Mouse (Mus musculus) activated CD4-positive, CD25-positive, alpha-beta regulatory T cell, adult 4 months (primary cell): Measurements from ENCODE around the gene Sh3pxd2a. TPM values are rescaled to one million over a fixed set of nuclear protein-coding genes. Genes with fewer than 3 reads are reported as not detected.

Experiments used
- ATAC-seq: one replicate; pipeline ENCODE4 v1.8.0; 2017
- polyA plus RNA-seq, 2 experiments: library from polyadenylated mRNA; unstranded; fragments of 100-300 nt; shearing (Covaris generic); gene quantifications; one replicate each; pipeline ENCODE4 v1.2.1; 2017

Sh3pxd2a gene
- polyA plus RNA-seq, 2 experiments from 2014 or later, result 0.60 to 0.79 TPM

- no peak for ATAC-seq
Observed at GRCm38 (mm10) chr19:47305401-47305800, 158.8 kb downstream of the Sh3pxd2a start.

- no peak for ATAC-seq
Observed at GRCm38 (mm10) chr19:47304170-47304745, 159.9 kb downstream of the Sh3pxd2a start.

GRCm38 (mm10) chr19:47303128-47303527 is 161.1 kb downstream of the Sh3pxd2a start:
- ATAC-seq, result no peak

- no peak for ATAC-seq
Observed at GRCm38 (mm10) chr19:47302191-47302852, 161.9 kb downstream of the Sh3pxd2a start.

DNA sequence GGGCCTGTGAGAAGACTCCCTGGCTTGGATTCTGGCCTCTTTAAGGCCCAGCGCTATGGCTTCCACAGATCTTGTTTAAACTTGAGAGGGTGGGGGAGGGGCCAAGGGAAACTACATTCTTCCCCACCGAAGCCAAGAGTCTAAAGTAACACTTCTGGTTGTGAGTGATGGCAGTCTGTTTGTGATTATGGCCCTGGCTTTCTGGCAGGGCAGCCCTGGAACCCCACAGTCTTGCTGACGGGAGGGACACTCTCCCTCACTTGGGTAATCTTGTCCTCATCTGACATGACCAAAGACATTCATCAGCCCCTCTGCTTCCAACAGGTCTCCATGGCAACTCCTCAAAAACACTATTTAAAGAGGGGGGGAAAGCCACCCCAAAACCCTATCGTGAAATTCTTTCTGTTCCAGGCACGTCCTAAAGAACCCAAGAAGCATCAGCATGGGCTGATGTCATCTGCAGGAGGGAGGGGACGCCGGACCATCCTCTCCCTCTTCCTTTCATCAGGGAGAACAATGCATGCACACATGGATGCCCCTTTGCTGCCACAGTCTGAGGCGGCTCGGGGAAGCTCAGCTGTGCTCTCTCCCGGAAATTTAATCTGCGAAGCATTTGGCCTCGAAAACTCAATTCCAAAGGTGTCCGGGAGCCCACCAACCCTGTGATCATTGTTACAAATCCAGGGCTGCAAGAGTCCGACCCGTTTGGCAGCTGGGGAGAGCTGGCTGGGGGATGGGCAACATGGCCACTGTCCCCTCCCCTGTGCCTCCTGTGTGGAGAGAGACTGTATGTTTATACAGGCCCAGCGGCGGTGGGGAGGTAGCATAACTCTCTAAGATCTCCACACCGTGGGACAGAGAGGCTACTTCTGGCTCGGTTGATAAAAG is 162.7 kb downstream of the Sh3pxd2a start:
- no peak for ATAC-seq

DNA sequence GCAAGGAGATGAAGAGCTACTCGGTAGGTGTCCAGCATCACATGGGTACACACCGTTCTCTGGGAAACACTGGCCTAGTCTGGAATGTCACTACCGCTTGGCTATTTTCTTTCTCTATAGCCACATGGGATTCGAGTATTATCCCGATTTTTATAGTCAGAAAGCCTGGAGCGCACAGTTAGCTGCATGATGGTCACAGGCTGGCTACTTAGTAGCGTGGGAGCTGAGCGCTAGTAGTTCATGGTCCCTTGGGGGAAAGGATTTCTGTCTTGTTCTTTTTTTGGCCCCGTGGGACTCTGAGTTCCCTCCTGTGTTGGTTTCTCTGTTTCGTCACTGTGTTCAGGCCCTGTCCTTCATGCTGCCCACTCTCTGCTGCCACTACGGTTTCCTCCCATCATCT is 166.1 kb downstream of the Sh3pxd2a start:
- ATAC-seq, result no peak

- no peak for ATAC-seq
Observed at GRCm38 (mm10) chr19:47292451-47292951, 171.7 kb downstream of the Sh3pxd2a start.

DNA sequence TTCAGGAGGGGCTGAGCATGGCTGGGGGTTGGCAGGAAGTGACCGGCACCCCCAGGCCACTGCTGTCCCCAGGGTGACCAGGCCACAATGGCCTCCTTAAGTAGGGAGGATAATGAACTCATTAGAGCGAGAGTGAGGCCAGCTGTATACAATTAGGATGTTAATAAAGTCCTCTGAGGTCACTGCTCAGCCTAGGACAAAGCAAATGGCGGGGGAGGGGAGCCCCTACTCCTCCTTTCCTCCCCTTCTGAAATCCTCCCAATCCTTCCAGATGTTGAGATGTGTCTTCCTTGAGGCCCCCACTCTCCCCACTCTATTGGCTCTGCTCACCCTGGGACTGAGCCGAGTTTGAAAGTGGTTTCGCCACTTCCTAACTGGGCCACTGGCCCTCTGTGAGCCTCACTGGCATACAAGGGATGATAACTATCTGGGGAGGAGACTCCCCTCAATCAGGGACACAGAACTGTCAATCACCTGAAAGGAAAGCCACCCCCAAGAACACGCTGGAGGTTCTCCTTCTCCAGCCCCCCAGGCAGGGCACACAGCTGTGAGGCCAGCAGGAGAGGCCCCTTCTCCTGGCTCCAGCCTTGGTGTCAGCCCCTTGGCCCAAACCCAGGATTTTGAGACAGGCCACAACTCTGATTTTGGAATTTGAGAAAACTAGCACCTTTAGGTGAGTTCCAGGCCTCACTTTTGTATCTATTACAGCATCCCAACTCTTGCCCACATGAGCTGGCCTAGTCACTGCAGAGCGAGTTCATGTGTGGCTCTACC is 172.7 kb downstream of the Sh3pxd2a start:
- no peak for ATAC-seq

GRCm38 (mm10) chr19:47286886-47287450 is 177.2 kb downstream of the Sh3pxd2a start:
- no peak for ATAC-seq

- no peak for ATAC-seq
Observed at GRCm38 (mm10) chr19:47285581-47285980, 178.6 kb downstream of the Sh3pxd2a start.

GRCm38 (mm10) chr19:47282688-47283215 is 181.4 kb downstream of the Sh3pxd2a start:
- no peak for ATAC-seq

DNA sequence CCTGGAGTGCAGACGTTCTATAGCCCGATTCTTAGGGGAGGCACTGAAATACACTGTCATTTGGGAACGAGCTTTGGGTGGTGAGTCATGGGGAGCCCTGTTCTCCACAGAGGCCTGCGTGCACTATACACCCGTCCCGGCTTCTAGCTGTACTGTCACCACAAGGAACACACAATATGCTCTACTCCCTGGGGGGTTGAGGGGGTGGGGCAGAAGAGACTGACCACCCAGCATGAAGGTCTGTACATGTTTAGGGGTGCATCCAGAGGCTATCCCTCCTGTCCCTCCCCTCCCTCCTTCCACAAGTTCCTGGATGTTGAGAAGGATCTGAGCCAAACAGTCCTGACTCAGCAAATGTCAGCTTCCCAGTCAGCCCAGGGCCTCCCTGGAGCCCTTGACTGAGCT is 182.1 kb downstream of the Sh3pxd2a start:
- ATAC-seq, result no peak

GRCm38 (mm10) chr19:47280894-47281293 is 183.3 kb downstream of the Sh3pxd2a start:
- no peak for ATAC-seq

- ATAC-seq, result no peak
Observed at GRCm38 (mm10) chr19:47279788-47280532, 184.2 kb downstream of the Sh3pxd2a start.

DNA sequence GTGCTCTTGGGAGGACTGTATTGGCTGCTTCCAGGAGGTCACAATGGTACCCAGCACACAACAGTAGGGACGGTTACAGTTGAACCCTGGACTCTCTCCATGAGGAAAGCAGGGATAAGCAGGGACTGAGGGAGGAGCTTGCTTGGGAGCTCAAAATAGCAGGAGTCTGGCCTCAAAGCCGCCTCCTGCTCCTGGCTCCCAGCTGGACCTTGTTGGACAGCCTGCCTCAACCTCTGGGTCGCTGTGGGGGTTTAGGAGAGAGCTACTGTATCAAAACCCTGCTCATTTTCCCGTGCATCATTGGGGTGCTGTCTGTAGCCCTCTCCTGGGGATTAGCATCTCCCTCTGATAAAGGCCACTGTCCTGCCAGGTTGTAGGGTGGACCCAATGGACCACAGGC is 184.8 kb downstream of the Sh3pxd2a start:
- no peak for ATAC-seq

DNA sequence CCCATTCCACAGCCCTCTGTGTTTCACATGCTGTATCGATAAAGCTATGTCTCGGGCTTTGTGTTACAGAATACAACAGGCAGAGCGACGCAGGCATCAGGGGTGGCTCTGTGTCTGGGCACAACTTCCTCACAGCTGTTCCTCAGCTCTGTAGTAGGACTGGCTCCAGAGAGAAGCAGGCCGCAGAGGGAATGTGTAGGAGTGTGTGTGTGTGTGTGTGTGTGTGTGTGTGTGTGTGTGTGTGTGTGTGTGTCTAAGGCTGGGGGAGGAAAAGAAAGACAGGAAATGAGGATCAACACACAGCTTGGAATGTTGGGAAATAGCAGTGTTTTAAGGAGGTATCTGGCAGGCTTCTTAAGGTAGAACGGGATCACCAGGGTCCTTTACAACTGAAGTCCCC is 187.5 kb downstream of the Sh3pxd2a start:
- ATAC-seq, result no peak

DNA sequence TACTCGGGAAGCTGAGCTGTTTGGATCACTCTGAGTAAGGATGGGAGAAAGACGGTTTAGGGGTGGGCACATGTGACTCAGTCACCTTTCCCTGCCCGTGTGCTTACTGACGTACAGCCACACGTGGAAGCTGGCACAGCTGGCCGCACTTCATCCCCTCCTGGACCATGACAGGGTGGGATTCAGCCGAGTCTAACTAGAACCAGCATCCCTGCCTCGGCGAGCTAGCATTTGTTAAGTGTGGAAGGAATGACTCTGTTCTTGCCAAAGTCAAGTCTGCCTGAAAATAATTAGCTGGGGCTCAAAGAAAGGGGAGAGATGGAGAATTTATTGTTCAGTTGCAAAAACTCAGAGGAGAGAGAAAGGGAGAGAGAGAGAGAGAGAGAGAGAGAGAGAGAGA is 193.7 kb downstream of the Sh3pxd2a start:
- ATAC-seq, result no peak

GRCm38 (mm10) chr19:47269729-47270128 is 194.5 kb downstream of the Sh3pxd2a start:
- no peak for ATAC-seq

DNA sequence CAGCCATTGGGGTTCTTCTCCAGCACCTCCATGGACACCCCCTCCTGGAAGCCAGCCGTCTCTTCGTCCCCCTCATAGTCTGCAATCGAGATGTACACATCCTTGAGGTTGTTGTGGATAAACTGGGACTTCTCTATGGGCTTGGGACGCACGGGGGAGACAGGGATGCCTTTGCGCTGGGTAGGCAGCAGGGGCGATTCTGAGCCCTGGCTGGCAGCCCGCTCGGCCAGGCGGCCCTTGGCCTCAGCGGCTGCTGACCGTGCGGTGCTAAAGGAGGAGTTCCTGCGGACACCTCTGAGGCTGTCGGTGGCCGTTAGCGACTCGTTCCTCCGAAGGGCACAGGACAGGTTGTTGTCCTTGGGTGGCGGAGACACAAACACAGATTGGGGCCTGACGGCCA is 197.1 kb downstream of the Sh3pxd2a start:
- no peak for ATAC-seq

DNA sequence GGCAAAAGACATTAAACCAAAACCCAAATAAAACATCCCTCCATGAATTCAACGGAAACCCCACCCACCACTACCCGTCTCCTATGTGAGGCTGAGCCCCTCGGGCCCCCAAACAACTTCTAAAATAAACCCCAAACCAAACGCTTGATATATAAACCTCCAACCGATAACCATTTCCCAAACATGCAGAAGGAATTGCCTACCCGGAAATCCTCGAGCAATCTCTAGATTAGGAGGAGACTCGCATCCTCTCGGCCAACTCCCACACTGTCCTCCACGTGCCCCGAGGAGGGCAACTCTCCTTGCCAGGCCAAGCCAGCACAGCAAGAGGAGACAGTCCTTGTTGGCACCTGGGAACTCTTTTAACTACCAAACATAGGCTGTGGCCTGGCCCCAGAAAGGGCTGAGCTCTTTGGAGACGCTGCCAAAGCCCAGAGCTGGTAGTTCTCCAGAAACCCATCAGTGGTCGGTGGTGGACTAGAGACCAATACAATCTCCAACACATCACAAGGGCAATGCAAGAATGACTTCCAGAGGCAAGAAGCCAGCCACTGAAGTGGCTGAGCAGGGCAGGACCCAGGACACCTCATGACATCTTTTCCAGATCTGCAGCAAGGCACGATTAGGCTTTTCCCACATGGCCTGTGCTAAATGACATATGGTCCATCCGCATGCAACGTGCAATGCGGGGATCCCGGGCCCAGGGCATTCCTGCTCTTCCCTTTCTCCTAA is 198.0 kb downstream of the Sh3pxd2a start:
- ATAC-seq, result no peak
